Mouse (Mus musculus): ENCODE measurements around the gene Boc. TPM values are rescaled to one million over a fixed set of nuclear protein-coding genes. Genes with fewer than 3 reads are reported as not detected.
"Not testable (repeated sequence)": the region's sequence is repeated elsewhere in the genome, so short reads cannot be mapped to it uniquely, and the experiment has no call there.

The Boc gene
- polyA plus RNA-seq, 1 experiment from 2014 or later = 15.8 TPM

GRCm38 (mm10) chr16:44481599-44482593 is 76.8 kb downstream of the Boc start:
- no peaks in the 10 kb centered on the region for H3K27me3 ChIP-seq

DNA sequence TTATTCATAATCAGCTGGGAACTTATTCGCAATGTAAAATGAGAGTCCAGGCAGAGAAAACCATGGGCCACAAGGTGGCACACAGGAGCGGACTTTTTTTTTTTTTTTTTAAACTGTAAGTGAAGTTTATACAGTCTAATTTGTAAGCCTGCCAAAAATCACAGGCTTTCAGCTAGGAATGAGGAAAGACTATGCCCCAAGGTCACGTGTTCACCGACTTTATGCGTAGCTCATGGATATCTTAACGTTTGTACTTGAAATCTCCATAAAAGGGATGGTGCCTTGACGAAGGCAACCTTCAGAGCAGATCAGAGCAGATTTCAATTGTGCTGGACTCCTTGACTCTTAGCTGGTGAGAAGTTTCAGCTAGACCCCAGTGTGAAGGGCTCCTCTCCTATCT is 78.1 kb downstream of the Boc start:
- no peaks in the 10 kb centered on the region for H3K9me3 ChIP-seq
- H3K9ac ChIP-seq = no peak overlapping the region
- ATAC-seq (ENCODE audit: low FRiP score, low read depth) = no peak
- no peaks in the 10 kb centered on the region for H3K36me3 ChIP-seq
- H3K4me1 ChIP-seq (replicated peaks) = 0 out of 2 replicates have a peak, but pooled peaks cover 7% of the 10 kb centered on the region
- H3K4me2 ChIP-seq = no peak overlapping the region
- no peaks in the 10 kb centered on the region for H3K27me3 ChIP-seq
- 70% methylated on average over 7 of the region's 7 CpGs for WGBS
- H3K27ac ChIP-seq (replicated peaks) = no peak overlapping the region
- H3K4me3 ChIP-seq = no peak overlapping the region

More at GRCm38 (mm10) chr16:44481599-44482593, 76.8 kb downstream of the Boc start:
- no peak for ATAC-seq (ENCODE audit: low FRiP score, low read depth)
- H3K27ac ChIP-seq (replicated peaks) = peak overlapping the region; percentile 25; the same call in 1 of the 2 replicates
- 39% methylated on average over 28 of the region's 28 CpGs for WGBS
- 0 out of 2 replicates have a peak, but pooled peaks cover 7% of the 10 kb centered on the region for H3K4me1 ChIP-seq (replicated peaks)
- H3K9me3 ChIP-seq = no peaks in the 10 kb centered on the region
- H3K9ac ChIP-seq = no peak overlapping the region
- H3K36me3 ChIP-seq = no peaks in the 10 kb centered on the region
- H3K4me3 ChIP-seq = no peak overlapping the region
- H3K4me2 ChIP-seq = 0 out of 2 replicates have a peak overlapping the region, but pooled peaks have one; percentile 8

DNA sequence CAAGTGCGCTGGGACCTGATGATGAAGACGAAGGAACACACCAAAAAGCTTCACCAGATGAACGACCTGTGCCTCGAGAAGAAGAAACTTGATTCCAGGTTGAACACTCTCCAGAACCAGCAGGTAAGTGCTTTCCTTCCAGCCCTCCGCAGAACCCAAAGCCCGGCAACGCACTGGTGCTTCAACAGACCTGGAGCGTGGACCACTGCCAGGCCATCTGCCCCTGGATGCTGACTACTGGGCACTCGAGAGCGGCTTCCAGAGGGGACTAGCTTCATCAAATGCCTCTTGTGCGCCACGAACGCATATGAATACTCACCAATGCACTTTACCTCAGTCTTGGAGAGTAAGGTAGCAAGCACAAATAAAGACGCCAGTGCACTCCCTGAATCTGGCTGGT is 78.8 kb downstream of the Boc start:
- H3K4me2 ChIP-seq = no peak overlapping the region
- H3K27ac ChIP-seq (replicated peaks) = no peak overlapping the region
- no peak overlapping the region for H3K4me3 ChIP-seq
- 0 out of 2 replicates have a peak, but pooled peaks cover 7% of the 10 kb centered on the region for H3K4me1 ChIP-seq (replicated peaks)
- H3K27me3 ChIP-seq = no peaks in the 10 kb centered on the region
- H3K9me3 ChIP-seq = no peaks in the 10 kb centered on the region
- ATAC-seq (ENCODE audit: low FRiP score, low read depth) = no peak
- no peaks in the 10 kb centered on the region for H3K36me3 ChIP-seq
- WGBS = 77% methylated on average over 14 of the region's 14 CpGs
- no peak overlapping the region for H3K9ac ChIP-seq

DNA sequence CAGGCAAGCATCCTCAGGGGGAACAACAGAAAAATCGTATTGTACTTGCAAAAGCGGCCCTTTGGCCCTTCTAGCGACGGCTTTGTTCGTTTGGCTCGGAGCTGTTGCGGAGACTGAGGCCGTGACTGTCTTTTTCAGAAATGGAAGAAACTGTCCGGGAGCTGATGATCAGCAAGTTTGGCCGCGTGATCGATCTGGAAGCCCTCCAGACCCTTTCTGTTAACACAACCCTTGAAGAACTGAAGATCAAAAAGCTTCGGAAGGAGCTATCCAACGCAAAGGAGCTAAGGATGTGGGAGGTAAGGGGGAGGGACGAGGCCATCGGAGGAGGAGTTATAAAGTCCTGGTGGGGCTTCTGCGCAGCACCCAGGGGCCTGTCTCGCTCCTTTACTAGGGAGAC is 79.9 kb downstream of the Boc start:
- Histone ChIP-seq H3K9ac (no peak overlapping the region), H3K27me3 (no peaks in the 10 kb centered on the region), H3K4me2 (peak overlapping the region; percentile 35), H3K4me3 (no peak overlapping the region), H3K4me1 (replicated peaks) (0 out of 2 replicates have a peak, but pooled peaks cover 7% of the 10 kb centered on the region), H3K9me3 (no peaks in the 10 kb centered on the region), H3K27ac (replicated peaks) (no peak overlapping the region), H3K36me3 (no peaks in the 10 kb centered on the region)
- ATAC-seq (ENCODE audit: low FRiP score, low read depth) = no peak
- WGBS = 41% methylated on average over 18 of the region's 18 CpGs

DNA sequence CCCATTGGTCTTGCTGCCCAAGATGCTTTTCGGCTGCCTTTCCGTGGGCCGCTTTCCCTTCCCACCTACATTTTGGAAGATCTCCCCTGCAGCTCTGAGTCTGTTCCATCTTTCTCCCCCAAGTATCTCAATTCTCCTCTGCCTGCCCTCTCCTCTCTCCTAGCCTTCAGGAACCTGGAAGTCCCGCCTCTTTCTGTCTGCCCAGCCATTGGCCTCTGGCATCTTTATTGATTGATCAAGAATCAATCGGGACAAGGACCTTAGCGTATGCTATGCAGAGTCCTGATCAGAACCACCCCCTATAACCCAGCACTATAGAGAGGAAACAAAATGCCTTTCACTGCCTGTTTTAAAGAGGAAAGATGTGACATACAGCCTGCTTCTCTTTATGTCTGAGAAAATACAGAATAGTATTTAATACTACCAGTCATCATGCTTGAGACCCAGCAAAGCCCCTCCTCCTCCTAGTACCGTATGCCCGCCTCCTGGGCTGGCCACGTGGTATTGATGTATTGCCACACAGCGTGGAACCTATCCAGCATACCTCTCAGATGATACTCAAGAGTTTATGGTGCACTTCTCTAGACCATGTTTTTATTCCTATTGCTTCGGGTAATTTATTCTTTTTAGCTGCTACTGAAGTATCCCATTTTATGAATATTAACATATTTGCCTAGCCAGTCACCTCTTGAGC is 82.9 kb downstream of the Boc start:
- 89% methylated on average over 11 of the region's 11 CpGs for WGBS
- no peaks in the 10 kb centered on the region for H3K4me1 ChIP-seq (replicated peaks)
- no peak overlapping the region for H3K4me3 ChIP-seq
- H3K9ac ChIP-seq = no peak overlapping the region
- peak; percentile 32; the same call in 1 of the 2 replicates for ATAC-seq (ENCODE audit: low FRiP score, low read depth)
- H3K4me2 ChIP-seq = no peak overlapping the region
- H3K27me3 ChIP-seq = no peaks in the 10 kb centered on the region
- H3K9me3 ChIP-seq = no peaks in the 10 kb centered on the region
- no peaks in the 10 kb centered on the region for H3K36me3 ChIP-seq
- H3K27ac ChIP-seq (replicated peaks) = no peak overlapping the region

GRCm38 (mm10) chr16:44475281-44475680 is 83.4 kb downstream of the Boc start:
- Histone ChIP-seq H3K9me3 (no peaks in the 10 kb centered on the region), H3K9ac (no peak overlapping the region), H3K4me3 (no peak overlapping the region), H3K4me1 (replicated peaks) (no peaks in the 10 kb centered on the region), H3K36me3 (no peaks in the 10 kb centered on the region), H3K27ac (replicated peaks) (no peak overlapping the region), H3K4me2 (no peak overlapping the region), H3K27me3 (no peaks in the 10 kb centered on the region)
- WGBS = 92% methylated on average over 14 of the region's 14 CpGs
- ATAC-seq (ENCODE audit: low FRiP score, low read depth) = no peak

DNA sequence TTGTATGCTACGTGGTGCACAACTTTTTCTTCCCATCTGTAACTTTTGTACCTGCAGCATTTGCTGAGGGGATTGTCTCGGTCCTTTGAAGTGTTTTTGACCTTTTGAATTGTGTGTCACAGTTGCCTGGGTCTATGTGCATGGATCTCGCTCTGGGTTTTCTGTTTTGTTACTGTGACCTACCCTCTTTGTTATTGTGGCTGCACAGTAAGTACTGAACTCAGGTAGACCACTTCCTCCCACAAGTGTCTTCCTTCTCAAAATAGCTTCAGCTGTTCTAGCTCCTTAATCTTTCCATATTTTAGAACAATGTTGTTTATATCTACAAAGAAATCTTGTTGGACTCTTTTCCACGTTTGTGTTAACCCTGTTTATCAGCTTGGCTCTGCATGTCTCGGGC is 97.8 kb downstream of the Boc start:
- Histone ChIP-seq H3K4me2 (no peak overlapping the region), H3K9ac (no peak overlapping the region), H3K9me3 (no peaks in the 10 kb centered on the region), H3K27ac (replicated peaks) (no peak overlapping the region), H3K36me3 (no peaks in the 10 kb centered on the region), H3K4me3 (no peak overlapping the region), H3K4me1 (replicated peaks) (no peaks in the 10 kb centered on the region), H3K27me3 (no peaks in the 10 kb centered on the region)
- WGBS = 89% methylated on average over 5 of the region's 5 CpGs
- ATAC-seq (ENCODE audit: low FRiP score, low read depth) = no peak

DNA sequence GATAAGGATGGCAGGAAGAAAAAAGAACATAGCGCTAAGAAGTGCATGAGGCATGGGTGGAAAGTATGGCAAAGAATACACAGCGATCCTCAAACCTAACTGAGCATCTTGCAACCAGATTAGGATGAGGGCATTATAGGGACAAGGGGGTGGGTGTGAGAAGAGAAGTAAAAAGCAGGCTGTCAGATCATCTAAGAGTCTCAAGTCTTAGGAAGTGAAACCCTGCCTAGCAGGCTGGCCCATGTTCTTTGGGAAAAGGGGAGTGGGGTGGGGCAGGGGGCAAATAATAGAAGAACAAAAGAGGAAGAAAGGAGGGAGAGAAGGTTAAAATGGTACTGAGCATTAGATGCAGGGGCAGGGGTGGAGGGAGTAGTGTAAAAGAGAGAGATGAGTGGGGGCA is 99.9 kb downstream of the Boc start:
- Histone ChIP-seq H3K4me2 (no peak overlapping the region), H3K27me3 (no peaks in the 10 kb centered on the region), H3K36me3 (no peaks in the 10 kb centered on the region), H3K9me3 (no peaks in the 10 kb centered on the region), H3K4me1 (replicated peaks) (no peaks in the 10 kb centered on the region), H3K4me3 (no peak overlapping the region), H3K27ac (replicated peaks) (no peak overlapping the region), H3K9ac (no peak overlapping the region)
- 95% methylated on average over 2 of the region's 2 CpGs for WGBS
- no peak for ATAC-seq (ENCODE audit: low FRiP score, low read depth)

DNA sequence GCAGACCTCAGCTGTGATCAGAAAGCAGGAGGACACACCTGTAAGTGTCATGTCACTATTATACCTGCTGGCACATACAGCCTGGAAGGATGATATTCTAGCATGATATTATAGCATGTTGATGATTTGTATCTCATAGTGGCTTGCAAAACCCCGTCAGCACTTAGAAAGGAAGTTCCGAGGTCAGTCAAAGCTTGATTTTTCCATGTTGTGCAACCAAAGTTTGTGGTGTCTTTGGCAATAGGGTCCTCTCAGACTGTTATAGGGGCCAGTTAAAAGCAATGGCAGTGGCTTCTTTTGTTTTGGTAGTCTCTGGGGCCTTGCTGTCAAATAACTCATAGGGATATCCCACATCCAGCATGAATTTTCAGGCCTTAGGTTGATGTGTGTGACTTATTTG is 100.8 kb downstream of the Boc start:
- ATAC-seq (ENCODE audit: low FRiP score, low read depth) = no peak
- Histone ChIP-seq H3K36me3 (no peaks in the 10 kb centered on the region), H3K4me2 (no peak overlapping the region), H3K27me3 (no peaks in the 10 kb centered on the region), H3K27ac (replicated peaks) (no peak overlapping the region), H3K9me3 (no peaks in the 10 kb centered on the region), H3K9ac (no peak overlapping the region), H3K4me1 (replicated peaks) (no peaks in the 10 kb centered on the region), H3K4me3 (no peak overlapping the region)
- WGBS = 97% methylated on average over 2 of the region's 2 CpGs

DNA sequence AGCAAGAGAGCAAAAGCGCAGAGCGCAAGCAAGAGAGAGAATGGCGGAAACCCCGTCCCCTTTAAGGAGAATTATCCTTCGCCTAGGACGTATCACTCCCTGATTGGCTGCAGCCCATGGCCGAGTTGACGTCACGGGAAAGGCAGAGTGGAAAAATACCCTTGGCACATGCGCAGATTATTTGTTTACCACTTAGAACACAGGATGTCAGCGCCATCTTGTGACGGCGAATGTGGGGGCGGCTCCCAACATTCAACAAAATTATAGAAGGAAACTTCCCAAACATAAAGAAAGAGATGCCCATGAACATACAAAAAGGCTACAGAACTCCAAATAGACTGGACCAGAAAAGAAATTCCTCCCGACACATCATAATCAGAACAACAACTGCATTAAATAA is 116.8 kb downstream of the Boc start:
- H3K4me3 ChIP-seq; H3K36me3 ChIP-seq; H3K9ac ChIP-seq; H3K9me3 ChIP-seq; H3K4me2 ChIP-seq; H3K4me1 ChIP-seq (replicated peaks); H3K27ac ChIP-seq (replicated peaks); ATAC-seq (ENCODE audit: low FRiP score, low read depth); H3K27me3 ChIP-seq: not testable (repeated sequence)
- 95% methylated on average over 15 of the region's 15 CpGs for WGBS

DNA sequence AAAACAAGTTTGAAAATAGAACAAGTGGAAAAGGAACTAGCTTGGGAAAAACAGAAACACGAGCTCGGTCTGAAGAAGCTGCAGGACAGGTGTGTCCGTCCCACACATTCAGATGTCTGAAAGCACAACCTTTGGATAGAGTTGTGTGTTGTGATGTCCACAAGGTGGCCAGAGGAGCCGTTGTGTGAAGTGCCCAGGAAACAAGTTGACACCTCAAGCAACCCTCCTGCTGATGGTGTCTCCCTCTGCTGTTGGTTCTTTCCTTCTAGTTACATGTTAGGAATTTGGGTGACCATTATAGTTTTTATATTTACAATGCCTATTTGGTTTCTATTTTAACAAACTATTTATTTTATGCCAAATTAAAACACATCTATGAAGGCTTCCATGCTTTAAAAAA is 123.2 kb downstream of the Boc start:
- 72% methylated on average over 4 of the region's 4 CpGs for WGBS
- Histone ChIP-seq H3K36me3 (no peaks in the 10 kb centered on the region), H3K4me3 (no peak overlapping the region), H3K4me1 (replicated peaks) (no peaks in the 10 kb centered on the region), H3K9me3 (no peaks in the 10 kb centered on the region), H3K27ac (replicated peaks) (no peak overlapping the region), H3K27me3 (no peaks in the 10 kb centered on the region), H3K4me2 (no peak overlapping the region), H3K9ac (no peak overlapping the region)
- no peak for ATAC-seq (ENCODE audit: low FRiP score, low read depth)
